Mouse (Mus musculus) cortical plate, adult 2 months (tissue): ENCODE measurements around the gene Ccno. TPM values are rescaled to one million over a fixed set of nuclear protein-coding genes. Genes with fewer than 3 reads are reported as not detected.
A peak's percentile ranks its signal among the peaks of the same experiment; 100 is the strongest.

Experiments
- H3K27ac ChIP-seq: fragments of 200-500 bp; 2 replicates; pipeline ENCODE4 v1.5.1; 2012; ENCODE audit warnings: low read length, control low read depth, inconsistent platforms; ENCODE audit not compliant: insufficient read depth
- H3K4me1 ChIP-seq: fragments of 200-500 bp; 2 replicates; pipeline ENCODE4 v1.6.1; 2011; ENCODE audit warnings: low read length; ENCODE audit not compliant: control insufficient read depth, insufficient read depth
- H3K4me3 ChIP-seq: fragments of 200-500 bp; 2 replicates; pipeline ENCODE4 v1.5.1; 2011; ENCODE audit warnings: mild to moderate bottlenecking, low read length, control low read depth; ENCODE audit not compliant: insufficient read depth
- CTCF ChIP-seq: fragments of 200-500 bp; IDR thresholded peaks from 2 replicates; pipeline ENCODE4 v1.5.1; 2011; ENCODE audit warnings: mild to moderate bottlenecking, control low read depth, low read length; ENCODE audit not compliant: insufficient read depth; ENCODE audit errors: extremely low read depth
- POLR2A ChIP-seq: fragments of 200-500 bp; IDR thresholded peaks from 2 replicates; pipeline ENCODE4 v1.6.1; 2011; ENCODE audit warnings: mild to moderate bottlenecking, low read length, control low read depth; ENCODE audit not compliant: insufficient read depth; ENCODE audit errors: extremely low read depth
- polyA plus RNA-seq: library from polyadenylated mRNA; depleted of rRNA; stranded (reverse); fragments of >200 nt; gene quantifications from 2 replicates; pipeline ENCODE4 v1.2.3, GENCODE M21; 2012

Gene Ccno
- polyA plus RNA-seq, 1 experiment = 2.7 TPM

DNA sequence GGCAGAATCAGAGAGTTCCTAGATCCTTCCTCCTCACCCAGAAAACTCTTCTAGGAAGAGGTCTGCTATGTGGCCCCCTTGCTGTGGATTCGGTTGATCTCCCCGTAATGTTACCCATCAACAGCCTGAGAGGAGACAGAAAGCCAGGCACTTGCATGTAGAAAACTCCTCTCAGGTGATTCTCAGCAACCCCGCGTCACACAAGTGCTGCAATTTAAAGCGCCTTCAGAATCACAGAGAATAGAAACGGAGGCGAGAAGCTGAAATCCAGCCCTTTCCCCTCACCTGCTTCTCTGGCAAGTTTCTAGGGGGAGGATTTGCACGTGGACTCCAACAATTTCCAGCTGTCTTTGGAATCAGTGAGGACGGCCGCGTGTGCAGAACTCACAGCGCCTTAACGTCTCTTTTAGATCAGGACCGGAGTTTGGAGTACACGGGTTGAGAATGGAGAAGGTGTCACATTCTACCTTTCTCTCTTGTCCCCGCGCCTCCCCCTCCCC is 1.1 kb upstream of the Ccno start:
- TF ChIP-seq CTCF (no peak), POLR2A (no peak)
- H3K27ac ChIP-seq = no peak overlapping the region
- H3K4me1 ChIP-seq = 0 out of 2 replicates have a peak, but pooled peaks cover 2% of the 10 kb centered on the region
- H3K4me3 ChIP-seq = no peak overlapping the region

- TF ChIP-seq POLR2A (no peak), CTCF (no peak)
- Histone ChIP-seq H3K4me1 (0 out of 2 replicates have a peak, but pooled peaks cover 2% of the 10 kb centered on the region), H3K27ac (no peak overlapping the region), H3K4me3 (peak overlapping the region; percentile 28)
Measured at GRCm38 (mm10) chr13:112987991-112988390, 389 bp downstream of the Ccno start.

DNA sequence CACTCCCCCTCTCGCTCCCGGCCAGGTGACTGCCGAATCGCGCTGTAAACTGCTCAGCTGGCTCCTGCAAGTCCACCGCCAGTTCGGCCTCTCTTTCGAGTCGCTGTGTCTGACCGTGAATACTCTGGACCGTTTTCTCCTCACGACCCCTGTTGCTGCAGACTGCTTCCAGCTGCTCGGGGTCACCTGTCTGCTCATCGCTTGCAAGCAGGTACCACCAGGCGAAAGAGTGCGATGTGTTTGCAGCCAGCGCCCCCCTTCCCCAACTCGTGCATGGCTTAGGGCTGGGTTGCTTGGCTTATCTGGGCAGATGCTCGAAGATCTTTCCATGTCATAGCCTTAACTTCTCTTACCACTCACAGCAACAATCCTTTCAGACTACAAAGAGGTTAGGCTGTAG is 1.3 kb downstream of the Ccno start:
- Histone ChIP-seq H3K4me3 (peak overlapping the region; percentile 21; the same call in 1 of the 2 replicates), H3K27ac (no peak overlapping the region), H3K4me1 (0 out of 2 replicates have a peak, but pooled peaks cover 2% of the 10 kb centered on the region)
- TF ChIP-seq CTCF (no peak), POLR2A (no peak)

- H3K4me1 ChIP-seq = 0 out of 2 replicates have a peak, but pooled peaks cover 2% of the 10 kb centered on the region
- no peak overlapping the region for H3K27ac ChIP-seq
- H3K4me3 ChIP-seq = no peak overlapping the region; the same call in 1 of the 2 replicates
- TF ChIP-seq CTCF = no peak
- no peak for TF ChIP-seq POLR2A
Measured at GRCm38 (mm10) chr13:112989541-112989940, 1.9 kb downstream of the Ccno start.

DNA sequence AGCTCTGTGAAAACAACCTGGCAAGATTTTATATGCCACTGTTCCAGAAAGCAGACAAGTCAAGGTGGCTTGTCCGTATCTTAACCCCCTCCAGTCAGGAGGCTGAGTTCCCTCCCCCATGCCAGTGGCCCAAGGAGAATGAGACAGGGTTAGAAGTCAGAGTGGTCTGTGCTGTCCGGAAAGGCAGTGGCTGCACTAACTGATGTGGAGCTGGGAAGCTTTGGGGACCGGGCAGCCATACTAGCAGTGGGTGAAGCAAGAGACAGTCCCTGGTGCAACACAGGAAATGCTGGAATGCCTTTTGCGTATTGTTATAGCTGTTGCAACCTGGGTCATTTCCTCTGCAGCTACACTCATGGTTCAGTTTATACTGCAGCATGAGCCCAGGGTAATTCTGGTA is 2.7 kb downstream of the Ccno start:
- no peak overlapping the region for H3K4me3 ChIP-seq
- H3K4me1 ChIP-seq = 0 out of 2 replicates have a peak, but pooled peaks cover 2% of the 10 kb centered on the region
- TF ChIP-seq CTCF (no peak), POLR2A (no peak)

GRCm38 (mm10) chr13:112993531-112994152 is 6.0 kb downstream of the Ccno start, which contains the start of gene Mcidas:
Gene Mcidas, plus strand, starts transcription at chr13:112993845.
- Histone ChIP-seq H3K27ac (no peak within 1 kb of the TSS), H3K4me3 (peak within 1 kb of the TSS; percentile 31; the same call in 1 of the 2 replicates), H3K4me1 (0 out of 2 replicates have a peak, but pooled peaks cover 2% of the 10 kb centered on the region)
- TF ChIP-seq CTCF = no peak
- no peak for TF ChIP-seq POLR2A

More for the DNA sequence above, 2.7 kb downstream of the Ccno start:
- H3K27ac ChIP-seq = no peak overlapping the region

DNA sequence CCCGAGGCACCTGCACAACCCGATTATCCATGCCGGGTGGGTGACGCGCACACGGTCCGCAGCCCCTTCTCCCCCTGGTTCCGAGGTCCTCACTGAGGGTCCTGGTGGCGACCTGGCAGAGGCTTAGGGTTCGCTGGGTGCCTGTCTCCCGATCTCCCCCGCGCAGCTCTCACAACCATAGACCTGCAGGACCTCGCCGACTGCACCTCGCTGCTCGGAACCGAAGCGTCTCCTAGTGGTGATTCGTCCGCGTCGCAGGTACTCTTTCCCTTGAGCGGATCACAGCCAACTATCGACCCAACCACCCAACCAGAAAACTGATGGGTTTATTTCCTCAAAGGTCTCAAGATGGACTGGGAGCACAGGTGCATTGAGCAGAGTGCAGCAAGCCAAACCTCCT is 6.6 kb downstream of the Ccno start:
- no peak overlapping the region for H3K27ac ChIP-seq
- no peak for TF ChIP-seq POLR2A
- TF ChIP-seq CTCF = peak; percentile 55
- H3K4me3 ChIP-seq = peak overlapping the region; percentile 31; the same call in 1 of the 2 replicates
- no peaks in the 10 kb centered on the region for H3K4me1 ChIP-seq

DNA sequence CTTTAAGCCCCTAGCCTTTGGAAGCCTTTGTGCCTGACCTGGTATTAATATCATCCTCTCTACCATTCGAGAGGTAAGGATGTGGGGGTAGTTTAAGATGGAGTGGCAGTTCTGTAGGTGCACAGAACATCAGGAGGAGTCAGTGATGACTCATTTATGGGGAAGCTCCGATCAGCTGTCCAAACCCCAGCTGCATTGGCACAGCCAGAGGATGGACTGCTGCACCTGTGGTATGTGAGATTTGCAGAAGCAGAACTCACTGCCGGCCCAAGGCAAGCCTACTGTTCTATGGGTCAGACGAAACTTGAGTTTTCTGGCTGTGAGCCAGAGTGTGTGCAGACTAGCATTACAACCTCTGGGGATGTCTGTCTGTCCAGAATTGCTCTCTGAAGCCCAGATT is 8.8 kb downstream of the Ccno start:
- no peak overlapping the region for H3K27ac ChIP-seq
- TF ChIP-seq CTCF (no peak), POLR2A (no peak)
- no peaks in the 10 kb centered on the region for H3K4me1 ChIP-seq
- H3K4me3 ChIP-seq = no peak overlapping the region

DNA sequence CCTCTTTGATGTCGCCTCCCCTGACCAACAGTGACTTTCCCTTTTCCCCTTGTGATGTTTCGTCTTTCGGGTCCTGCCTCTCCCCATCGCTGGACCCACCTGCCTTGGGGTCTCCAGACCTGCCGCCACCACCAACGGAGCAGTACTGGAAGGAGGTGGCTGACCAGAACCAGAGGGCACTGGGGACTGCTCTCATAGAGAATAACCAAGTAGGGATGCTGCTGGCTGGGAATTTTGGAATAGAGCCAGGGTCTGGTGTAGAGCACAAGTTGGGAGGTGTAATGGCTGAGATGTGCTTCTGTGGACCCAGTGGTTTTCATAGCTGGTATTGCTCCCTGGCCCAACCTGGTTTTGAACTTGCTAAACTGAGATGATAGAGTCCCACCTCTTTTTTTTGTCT is 9.8 kb downstream of the Ccno start:
- no peak for TF ChIP-seq POLR2A
- no peak for TF ChIP-seq CTCF
- no peak overlapping the region for H3K27ac ChIP-seq
- no peaks in the 10 kb centered on the region for H3K4me1 ChIP-seq
- no peak overlapping the region for H3K4me3 ChIP-seq
